Mouse (Mus musculus) urinary bladder, adult 2 months (tissue): ENCODE results near the gene Sf1. TPM values are rescaled to one million over a fixed set of nuclear protein-coding genes. Genes with fewer than 3 reads are reported as not detected.

ENCODE experiments used
- DNase-seq: peaks from one replicate; pipeline ENCODE4 v3.0.0; 2022; ENCODE audit warnings: low spot score
- polyA plus RNA-seq: library from polyadenylated mRNA; depleted of rRNA; stranded (reverse); fragments of >200 nt; gene quantifications from 2 replicates; pipeline ENCODE4 v1.2.3, GENCODE M21; 2012; rRNA removed

Sf1 gene
- polyA plus RNA-seq, 1 experiment, result 89.7 TPM

DNA sequence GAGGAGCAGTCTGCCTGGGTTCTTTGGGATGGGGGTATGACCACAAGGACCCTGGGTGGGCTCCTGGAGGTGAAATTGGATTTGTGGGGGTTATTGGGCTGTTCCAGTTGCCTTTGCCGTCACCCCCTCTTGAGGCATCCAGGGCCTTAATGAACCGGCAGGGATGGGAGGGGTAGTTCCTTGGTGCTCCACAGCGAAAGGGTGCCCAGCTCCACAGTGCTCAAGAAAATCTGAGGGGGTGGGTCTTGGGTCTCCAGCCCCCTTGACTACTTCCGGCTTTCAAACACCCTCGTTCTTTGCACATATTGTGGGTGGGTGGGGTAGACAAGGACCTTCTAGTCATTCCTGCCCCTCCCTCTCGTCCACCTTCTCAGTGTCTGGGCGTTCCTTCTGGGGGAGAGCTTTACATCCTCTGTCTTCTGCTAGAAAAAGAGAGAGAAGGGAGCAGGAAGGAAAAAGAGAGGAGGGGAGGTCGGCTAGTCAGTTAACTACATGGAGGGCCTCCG is 56.4 kb downstream of the Sf1 start:
- no peak for DNase-seq

- no peak for DNase-seq
These were observed 57.2 kb downstream of the Sf1 start for GRCm38 (mm10) chr19:6420481-6421210.

- DNase-seq, result no peak
These were observed 57.7 kb downstream of the Sf1 start for GRCm38 (mm10) chr19:6421211-6421590.

DNA sequence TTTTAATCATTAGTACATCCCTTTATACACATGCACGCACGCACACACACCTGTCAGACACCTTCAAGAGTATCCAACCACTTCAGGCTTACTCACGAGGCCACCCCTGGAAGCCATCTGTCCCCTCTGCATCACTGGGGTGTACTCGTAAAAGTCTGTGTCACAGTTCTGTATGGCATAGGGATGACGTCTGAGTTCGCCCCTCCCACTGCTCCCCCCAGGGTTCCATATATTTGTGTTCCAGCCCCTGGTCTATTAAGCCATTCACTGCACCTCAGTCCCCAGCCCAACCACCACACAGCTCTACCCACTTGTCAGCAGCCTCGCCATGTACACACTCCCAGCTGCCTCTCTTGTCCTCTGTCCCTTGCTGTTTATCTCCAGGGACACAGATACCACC is 58.5 kb downstream of the Sf1 start:
- no peak for DNase-seq

- no peak for DNase-seq
These were observed 59.8 kb downstream of the Sf1 start for GRCm38 (mm10) chr19:6423241-6423640.

DNA sequence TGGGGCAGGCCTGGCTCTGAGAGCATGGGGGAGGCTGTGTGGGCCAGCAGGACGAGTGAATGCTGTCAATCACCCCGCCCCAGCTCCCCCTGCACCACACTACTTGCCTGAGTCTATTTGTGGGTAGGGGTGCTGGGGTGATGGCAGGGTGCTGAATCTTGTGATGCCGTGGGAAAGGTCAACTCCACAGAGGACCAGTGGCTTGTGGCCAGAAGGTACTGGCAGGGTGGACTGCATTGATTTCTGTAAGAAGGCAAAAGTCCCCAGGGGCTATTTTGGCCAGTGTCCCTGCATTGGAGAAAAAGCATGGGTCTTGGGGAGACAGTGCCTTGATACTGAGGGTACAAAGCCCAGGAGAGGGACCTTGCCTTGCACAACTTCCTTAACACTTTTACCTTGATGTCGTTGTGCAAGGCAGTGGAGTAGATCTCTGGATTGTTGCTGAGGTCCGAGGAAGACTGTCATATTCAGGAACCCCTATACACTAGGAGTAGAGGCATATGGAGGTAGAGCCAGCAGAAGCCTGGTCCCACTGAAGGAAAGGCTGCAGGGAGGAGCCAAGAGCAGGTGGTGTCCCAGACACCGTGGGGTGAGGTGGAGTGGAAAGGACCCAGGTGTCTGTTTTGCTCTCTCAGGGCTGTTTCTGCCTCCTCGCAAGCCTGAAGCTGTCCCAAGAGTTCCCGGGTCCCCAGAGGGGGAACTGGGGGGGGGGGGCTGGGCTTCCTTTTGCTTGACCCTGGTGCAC is 60.8 kb downstream of the Sf1 start:
- no peak for DNase-seq

DNA sequence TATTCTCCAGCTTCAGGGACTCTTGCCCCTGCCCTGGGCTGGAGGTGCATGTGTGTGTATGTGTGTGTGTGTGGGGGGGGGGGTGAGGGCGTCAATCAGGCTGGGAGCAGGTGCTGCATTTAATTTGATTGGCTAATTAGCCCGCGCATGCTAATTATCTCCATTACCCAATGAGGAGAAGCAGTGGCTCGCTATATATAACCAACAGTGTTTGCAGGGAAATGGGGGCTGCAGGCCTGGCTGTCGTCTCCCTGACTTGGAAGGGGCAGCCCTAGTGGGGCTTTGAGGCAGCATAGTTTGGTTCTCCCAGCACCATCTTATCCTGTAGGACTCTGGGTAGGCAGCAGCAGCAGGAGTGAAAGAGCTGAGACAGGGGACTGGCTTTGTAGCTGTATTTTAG is 62.1 kb downstream of the Sf1 start:
- DNase-seq, result no peak

DNA sequence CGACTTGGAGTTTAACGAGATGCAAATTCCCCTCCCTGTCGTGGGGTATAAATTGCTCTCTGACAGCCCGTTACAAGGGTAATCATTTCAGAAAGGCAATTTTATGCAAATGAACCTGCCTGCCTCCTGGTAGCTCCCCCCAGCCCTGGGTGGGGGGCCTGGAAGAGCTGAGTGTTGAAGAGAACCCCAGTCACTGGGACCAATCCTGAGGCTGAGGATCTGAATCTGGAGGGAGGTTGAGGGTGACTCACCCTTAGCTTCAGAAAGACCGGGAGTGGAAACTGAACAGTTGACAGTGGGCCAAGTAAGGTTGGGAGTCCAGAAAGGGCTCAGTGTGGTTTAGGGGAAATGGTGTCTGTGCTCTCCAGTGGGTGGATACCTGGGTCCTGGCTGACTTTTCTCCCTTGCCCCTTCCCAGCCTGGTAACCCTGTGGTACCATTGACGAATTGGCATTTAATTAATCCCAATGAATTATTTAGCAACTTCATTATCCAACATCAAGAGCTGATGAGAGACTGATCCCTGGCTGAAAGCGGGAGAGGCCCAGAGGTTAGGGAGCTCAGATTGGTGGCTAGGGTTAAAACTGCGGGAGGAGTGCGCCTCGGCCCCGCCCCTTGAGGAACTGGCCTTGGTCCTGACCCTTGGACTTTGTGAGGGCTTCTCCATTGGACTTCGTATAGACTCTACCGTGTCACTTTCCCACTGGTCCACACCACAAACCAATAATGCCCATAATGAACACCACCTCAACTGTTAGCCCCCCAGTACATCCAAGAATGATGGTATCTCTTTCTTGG is 63.4 kb downstream of the Sf1 start:
- DNase-seq, result no peak

Other genes starting within 250 kb of the Sf1 start
- 14.0 and 16.8 TPM in 2 replicates for gene Sac3d1, start 245.0 kb upstream of the Sf1 start, polyA plus RNA-seq
- 27.7 and 32.6 TPM in 2 replicates for gene Snx15, start 235.4 kb upstream of the Sf1 start, polyA plus RNA-seq
- 5.1 and 9.2 TPM in 2 replicates for gene Batf2, start 222.7 kb upstream of the Sf1 start, polyA plus RNA-seq
- 76.9 and 87.5 TPM in 2 replicates for gene Arl2, start 222.1 kb upstream of the Sf1 start, polyA plus RNA-seq
- 0.52 and 0.60 TPM in 2 replicates for gene Majin, start 179.3 kb upstream of the Sf1 start, polyA plus RNA-seq
- 0.31 and 0.83 TPM in 2 replicates for gene Gpha2, start 137.3 kb upstream of the Sf1 start, polyA plus RNA-seq
- gene Ppp2r5b, start 127.8 kb upstream of the Sf1 start, polyA plus RNA-seq, result 31.0 and 38.3 TPM in 2 replicates
- gene Atg2a, start 122.0 kb upstream of the Sf1 start, polyA plus RNA-seq, result 11.4 and 15.7 TPM in 2 replicates
- gene Ehd1, start 87.0 kb upstream of the Sf1 start, polyA plus RNA-seq, result 73.6 and 86.5 TPM in 2 replicates
- gene Cdc42bpg, start 57.2 kb upstream of the Sf1 start, polyA plus RNA-seq, result 22.7 and 27.0 TPM in 2 replicates
- 34.3 and 37.7 TPM in 2 replicates for gene Men1, start 28.7 kb upstream of the Sf1 start, polyA plus RNA-seq
- gene Map4k2, start 22.6 kb upstream of the Sf1 start, polyA plus RNA-seq, result 63.7 and 88.3 TPM in 2 replicates
- gene Pygm, start 20.7 kb downstream of the Sf1 start, polyA plus RNA-seq, result 34.8 and 47.2 TPM in 2 replicates
- gene Rasgrp2, start 35.6 kb downstream of the Sf1 start, polyA plus RNA-seq, result 106 and 109 TPM in 2 replicates
- gene Nrxn2, start 55.0 kb downstream of the Sf1 start, polyA plus RNA-seq, result 1.3 and 1.5 TPM in 2 replicates
- gene Slc22a12, start 179.3 kb downstream of the Sf1 start, polyA plus RNA-seq, result not detected in 2 replicates